Mouse (Mus musculus): ENCODE results near the gene Dnm2.
A peak's percentile ranks its signal among the peaks of the same experiment; 100 is the strongest.

The Dnm2 gene

GRCm38 (mm10) chr9:21444574-21444973 is 19.9 kb downstream of the Dnm2 start:
- no peaks in the 10 kb centered on the region for H3K9me3 ChIP-seq (ENCODE audit: low read length)
- H3K4me3 ChIP-seq (replicated peaks; ENCODE audit: low read length), result no peak overlapping the region
- H3K27me3 ChIP-seq (ENCODE audit: insufficient read depth, low read length), result no peaks in the 10 kb centered on the region
- H3K36me3 ChIP-seq (ENCODE audit: insufficient read depth, low read length), result peaks cover 37% of the 10 kb centered on the region
- no peak for TF ChIP-seq NANOG (IDR thresholded peaks at IDR 0.05; ENCODE audit: borderline replicate concordance, low read length)
- TF ChIP-seq CTCF (conservative IDR thresholded peaks at IDR 0.05; ENCODE audit: low read length), result no peak
- TF ChIP-seq POU5F1 (IDR thresholded peaks at IDR 0.05; ENCODE audit: borderline replicate concordance, low read length), result no peak
- H3K4me1 ChIP-seq (replicated peaks; ENCODE audit: low read depth, low read length), result peaks cover 94% of the 10 kb centered on the region

DNA sequence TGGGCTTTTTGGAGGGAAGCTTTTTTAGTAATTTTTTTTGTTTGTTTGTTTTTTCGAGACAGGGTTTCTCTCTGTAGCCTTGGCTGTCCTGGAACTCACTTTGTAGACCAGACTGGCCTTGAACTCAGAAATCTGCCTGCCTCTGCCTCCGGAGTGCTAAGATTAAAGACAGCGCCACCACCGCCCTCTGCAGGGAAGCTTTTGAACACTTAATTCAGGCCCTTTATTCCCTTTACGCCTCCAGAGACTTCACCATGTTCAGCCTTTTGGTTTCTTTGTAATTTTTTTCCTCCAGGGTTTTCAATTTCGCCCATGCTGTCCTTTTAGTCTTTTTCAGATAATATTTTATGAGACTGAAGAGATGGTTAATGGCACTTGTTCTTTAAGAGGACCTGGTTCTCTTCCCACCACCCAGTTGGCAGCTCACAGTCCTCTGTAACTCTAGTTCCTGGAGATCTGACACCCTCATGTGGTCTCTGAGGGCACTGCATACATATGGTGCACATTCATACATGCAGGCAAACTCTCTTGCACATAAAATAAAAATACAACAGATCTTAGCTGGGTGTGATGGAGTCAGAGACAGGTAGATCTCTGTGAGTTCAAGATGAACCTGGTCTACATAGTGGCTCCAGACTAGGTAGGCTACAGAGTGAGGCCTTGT is 20.5 kb downstream of the Dnm2 start:
- TF ChIP-seq NANOG (IDR thresholded peaks at IDR 0.05; ENCODE audit: borderline replicate concordance, low read length), result no peak
- peak; percentile 36 for TF ChIP-seq CTCF (conservative IDR thresholded peaks at IDR 0.05; ENCODE audit: low read length)

DNA sequence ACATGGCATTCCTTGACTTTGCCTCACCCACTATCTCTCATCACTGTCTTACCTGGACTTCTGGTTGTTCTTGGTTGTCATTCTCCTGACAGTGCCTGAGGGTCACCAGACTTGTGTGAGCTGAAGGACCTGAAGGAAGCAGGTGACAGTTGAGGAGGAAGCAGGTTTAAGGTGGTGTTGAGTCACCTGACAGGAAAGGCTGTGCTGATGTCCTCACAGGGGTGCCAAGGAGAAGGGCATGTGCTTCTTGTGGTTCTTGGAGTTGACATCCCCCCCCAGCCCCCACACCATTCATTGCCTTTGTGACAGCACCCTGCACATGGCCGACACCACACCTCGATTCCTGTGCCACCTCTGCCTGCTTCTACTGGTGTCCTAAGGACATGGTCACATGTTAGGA is 23.1 kb downstream of the Dnm2 start:
- H3K4me3 ChIP-seq (replicated peaks; ENCODE audit: low read length), result no peak overlapping the region
- peaks cover 92% of the 10 kb centered on the region for H3K4me1 ChIP-seq (replicated peaks; ENCODE audit: low read depth, low read length)
- peaks cover 44% of the 10 kb centered on the region for H3K36me3 ChIP-seq (ENCODE audit: insufficient read depth, low read length)
- no peaks in the 10 kb centered on the region for H3K27me3 ChIP-seq (ENCODE audit: insufficient read depth, low read length)
- H3K9me3 ChIP-seq (ENCODE audit: low read length), result no peaks in the 10 kb centered on the region
- TF ChIP-seq NANOG (IDR thresholded peaks at IDR 0.05; ENCODE audit: borderline replicate concordance, low read length) (no peak), POU5F1 (IDR thresholded peaks at IDR 0.05; ENCODE audit: borderline replicate concordance, low read length) (no peak), CTCF (conservative IDR thresholded peaks at IDR 0.05; ENCODE audit: low read length) (no peak)

More for the DNA sequence above, 20.5 kb downstream of the Dnm2 start:
- H3K36me3 ChIP-seq (ENCODE audit: insufficient read depth, low read length), result peaks cover 43% of the 10 kb centered on the region
- no peaks in the 10 kb centered on the region for H3K27me3 ChIP-seq (ENCODE audit: insufficient read depth, low read length)
- H3K4me1 ChIP-seq (replicated peaks; ENCODE audit: low read depth, low read length), result peaks cover 94% of the 10 kb centered on the region
- no peak overlapping the region for H3K4me3 ChIP-seq (replicated peaks; ENCODE audit: low read length)
- no peaks in the 10 kb centered on the region for H3K9me3 ChIP-seq (ENCODE audit: low read length)

DNA sequence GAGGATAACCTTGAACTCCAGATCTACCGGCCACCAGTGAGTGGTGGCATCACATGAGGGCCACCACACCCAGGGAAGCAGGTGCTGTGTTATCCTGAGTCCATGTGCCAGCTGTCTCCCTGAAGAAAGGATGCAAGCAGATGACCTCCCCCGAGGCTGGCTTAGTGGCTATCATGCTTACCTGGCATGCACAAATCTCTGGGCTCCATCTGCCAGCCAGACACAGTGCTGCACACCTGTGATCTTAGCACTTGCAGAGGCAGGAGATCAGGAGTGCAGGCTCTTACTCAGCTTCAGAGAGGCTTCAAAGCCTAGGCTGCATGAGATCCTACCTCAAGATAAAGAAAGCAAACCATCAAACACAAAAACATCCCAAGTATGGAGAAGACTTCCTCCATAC is 25.0 kb downstream of the Dnm2 start:
- no peak for TF ChIP-seq POU5F1 (IDR thresholded peaks at IDR 0.05; ENCODE audit: borderline replicate concordance, low read length)
- TF ChIP-seq NANOG (IDR thresholded peaks at IDR 0.05; ENCODE audit: borderline replicate concordance, low read length), result no peak
- no peak for TF ChIP-seq CTCF (conservative IDR thresholded peaks at IDR 0.05; ENCODE audit: low read length)
- no peaks in the 10 kb centered on the region for H3K9me3 ChIP-seq (ENCODE audit: low read length)
- peaks cover 40% of the 10 kb centered on the region for H3K36me3 ChIP-seq (ENCODE audit: insufficient read depth, low read length)
- H3K4me3 ChIP-seq (replicated peaks; ENCODE audit: low read length), result no peak overlapping the region
- H3K4me1 ChIP-seq (replicated peaks; ENCODE audit: low read depth, low read length), result peaks cover 98% of the 10 kb centered on the region
- H3K27me3 ChIP-seq (ENCODE audit: insufficient read depth, low read length), result no peaks in the 10 kb centered on the region

DNA sequence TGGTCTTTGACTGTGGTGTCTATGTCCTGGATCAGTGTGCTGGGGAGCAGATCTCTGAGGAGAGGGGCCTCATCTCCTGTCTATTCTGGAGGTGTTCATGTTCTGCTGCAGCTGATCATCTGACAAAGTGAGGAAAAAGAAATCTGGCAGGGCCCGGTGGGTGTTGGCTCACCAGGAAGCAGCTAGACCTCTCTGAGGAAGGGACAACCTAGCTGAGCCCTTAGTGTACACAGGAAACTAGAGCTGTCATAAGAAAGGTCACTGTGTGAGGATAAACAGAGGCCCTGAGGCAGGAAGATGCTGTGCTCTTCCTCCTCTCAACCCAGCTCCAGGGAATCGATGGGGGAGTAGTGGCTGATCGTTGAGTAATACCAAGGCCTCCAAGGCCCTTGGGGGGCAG is 25.6 kb downstream of the Dnm2 start:
- H3K9me3 ChIP-seq (ENCODE audit: low read length), result no peaks in the 10 kb centered on the region
- TF ChIP-seq CTCF (conservative IDR thresholded peaks at IDR 0.05; ENCODE audit: low read length), result no peak
- TF ChIP-seq POU5F1 (IDR thresholded peaks at IDR 0.05; ENCODE audit: borderline replicate concordance, low read length), result no peak
- no peak for TF ChIP-seq NANOG (IDR thresholded peaks at IDR 0.05; ENCODE audit: borderline replicate concordance, low read length)
- H3K4me3 ChIP-seq (replicated peaks; ENCODE audit: low read length), result no peak overlapping the region
- peaks cover 98% of the 10 kb centered on the region for H3K4me1 ChIP-seq (replicated peaks; ENCODE audit: low read depth, low read length)
- peaks cover 38% of the 10 kb centered on the region for H3K36me3 ChIP-seq (ENCODE audit: insufficient read depth, low read length)
- no peaks in the 10 kb centered on the region for H3K27me3 ChIP-seq (ENCODE audit: insufficient read depth, low read length)

DNA sequence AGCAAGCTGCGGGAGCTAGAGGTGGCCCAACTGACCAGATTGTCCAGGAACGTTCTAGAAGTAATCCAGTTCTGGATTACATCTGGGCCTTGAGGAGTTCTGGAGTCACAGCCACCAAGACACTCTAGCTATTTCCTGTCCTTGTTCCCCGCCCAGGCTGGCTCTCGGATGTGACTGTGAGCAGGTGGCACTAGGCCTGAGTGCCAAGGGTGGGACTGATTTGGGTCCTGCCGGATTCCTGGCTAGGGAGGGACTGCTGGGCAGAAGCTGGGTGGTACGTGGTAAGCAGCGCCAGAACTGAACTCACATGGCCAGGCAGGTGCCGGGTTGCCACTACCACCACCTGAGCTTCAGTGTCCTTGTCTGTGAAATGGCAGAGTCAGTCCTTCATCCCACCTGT is 26.7 kb downstream of the Dnm2 start:
- Histone ChIP-seq H3K4me1 (replicated peaks; ENCODE audit: low read depth, low read length) (peaks cover 98% of the 10 kb centered on the region), H3K36me3 (ENCODE audit: insufficient read depth, low read length) (peaks cover 38% of the 10 kb centered on the region), H3K4me3 (replicated peaks; ENCODE audit: low read length) (peak overlapping the region; percentile 30), H3K27me3 (ENCODE audit: insufficient read depth, low read length) (no peaks in the 10 kb centered on the region), H3K9me3 (ENCODE audit: low read length) (no peaks in the 10 kb centered on the region)
- TF ChIP-seq CTCF (conservative IDR thresholded peaks at IDR 0.05; ENCODE audit: low read length) (no peak), POU5F1 (IDR thresholded peaks at IDR 0.05; ENCODE audit: borderline replicate concordance, low read length) (no peak), NANOG (IDR thresholded peaks at IDR 0.05; ENCODE audit: borderline replicate concordance, low read length) (no peak)

- Histone ChIP-seq H3K36me3 (ENCODE audit: insufficient read depth, low read length) (peaks cover 38% of the 10 kb centered on the region), H3K27me3 (ENCODE audit: insufficient read depth, low read length) (no peaks in the 10 kb centered on the region), H3K4me3 (replicated peaks; ENCODE audit: low read length) (peak overlapping the region; percentile 30), H3K4me1 (replicated peaks; ENCODE audit: low read depth, low read length) (peaks cover 98% of the 10 kb centered on the region), H3K9me3 (ENCODE audit: low read length) (no peaks in the 10 kb centered on the region)
- TF ChIP-seq CTCF (conservative IDR thresholded peaks at IDR 0.05; ENCODE audit: low read length) (no peak), NANOG (IDR thresholded peaks at IDR 0.05; ENCODE audit: borderline replicate concordance, low read length) (no peak), POU5F1 (IDR thresholded peaks at IDR 0.05; ENCODE audit: borderline replicate concordance, low read length) (no peak)
Observed at GRCm38 (mm10) chr9:21451870-21452269, 27.2 kb downstream of the Dnm2 start.

DNA sequence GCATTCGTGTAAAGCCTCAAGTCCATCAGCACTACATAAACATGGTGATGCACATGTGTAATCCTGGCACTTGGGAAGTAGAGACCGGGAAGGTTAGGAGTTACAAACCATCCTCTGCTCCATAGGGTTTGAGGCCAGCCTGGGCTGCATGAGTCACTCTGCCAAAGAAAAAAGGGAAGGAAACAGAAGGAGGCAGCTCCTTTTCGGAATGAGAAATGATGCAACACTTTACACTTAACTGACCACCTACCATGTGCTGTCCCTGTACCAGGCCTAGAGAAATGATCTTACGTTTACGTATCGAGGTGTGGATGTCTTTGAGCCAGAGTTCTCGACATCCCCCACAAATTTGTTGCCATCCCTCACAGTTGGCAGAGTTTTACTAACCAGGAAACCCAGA is 28.3 kb downstream of the Dnm2 start:
- no peak for TF ChIP-seq POU5F1 (IDR thresholded peaks at IDR 0.05; ENCODE audit: borderline replicate concordance, low read length)
- TF ChIP-seq NANOG (IDR thresholded peaks at IDR 0.05; ENCODE audit: borderline replicate concordance, low read length), result no peak
- no peak for TF ChIP-seq CTCF (conservative IDR thresholded peaks at IDR 0.05; ENCODE audit: low read length)
- peaks cover 28% of the 10 kb centered on the region for H3K36me3 ChIP-seq (ENCODE audit: insufficient read depth, low read length)
- H3K9me3 ChIP-seq (ENCODE audit: low read length), result no peaks in the 10 kb centered on the region
- H3K4me3 ChIP-seq (replicated peaks; ENCODE audit: low read length), result no peak overlapping the region
- H3K4me1 ChIP-seq (replicated peaks; ENCODE audit: low read depth, low read length), result peaks cover 96% of the 10 kb centered on the region
- H3K27me3 ChIP-seq (ENCODE audit: insufficient read depth, low read length), result no peaks in the 10 kb centered on the region

GRCm38 (mm10) chr9:21453459-21453858 is 28.8 kb downstream of the Dnm2 start:
- H3K4me1 ChIP-seq (replicated peaks; ENCODE audit: low read depth, low read length), result peaks cover 96% of the 10 kb centered on the region
- H3K36me3 ChIP-seq (ENCODE audit: insufficient read depth, low read length), result peaks cover 28% of the 10 kb centered on the region
- H3K4me3 ChIP-seq (replicated peaks; ENCODE audit: low read length), result no peak overlapping the region
- H3K27me3 ChIP-seq (ENCODE audit: insufficient read depth, low read length), result no peaks in the 10 kb centered on the region
- TF ChIP-seq CTCF (conservative IDR thresholded peaks at IDR 0.05; ENCODE audit: low read length) (no peak), POU5F1 (IDR thresholded peaks at IDR 0.05; ENCODE audit: borderline replicate concordance, low read length) (no peak), NANOG (IDR thresholded peaks at IDR 0.05; ENCODE audit: borderline replicate concordance, low read length) (no peak)
- H3K9me3 ChIP-seq (ENCODE audit: low read length), result no peaks in the 10 kb centered on the region

All from E14TG2a.4 (cell line).